Mouse (Mus musculus) B cell, adult 62 days (primary cell): Measurements from ENCODE around the gene Gm49355. TPM values are rescaled to one million over a fixed set of nuclear protein-coding genes. Genes with fewer than 3 reads are reported as not detected.

ENCODE experiments used
- total RNA-seq: library from RNA; stranded (reverse); gene quantifications from 4 replicates; pipeline ENCODE4 v1.2.4, GENCODE M21; 2023

Gene Gm49355
- total RNA-seq, result 0.17 to 0.22 TPM in 2 of 4 replicates, not detected in the others

GRCm38 (mm10) chr14:12283641-12284040, at the start of gene Gm49355:
TSS of gene Gm49355 (plus strand) at chr14:12283976.

GRCm38 (mm10) chr14:12284141-12284912, 551 bp downstream of the Gm49355 start, which contains the start of gene 3830406C13Rik:
TSS of gene 3830406C13Rik (plus strand) at chr14:12284173.

GRCm38 (mm10) chr14:12348089-12348488, 64.3 kb downstream of the Gm49355 start, which contains the start of gene Fezf2:
TSS of gene Fezf2 (minus strand) at chr14:12348189.

Other genes starting within 250 kb of the Gm49355 start
- gene 3830406C13Rik, start 197 bp downstream of the Gm49355 start, total RNA-seq, result 15.1 to 20.1 TPM (median 17.1 TPM) in 4 replicates
- gene Fezf2, start 64.2 kb downstream of the Gm49355 start, total RNA-seq, result not detected in 4 replicates